Mouse (Mus musculus) kidney, postnatal 0 days (tissue): ENCODE measurements around the gene Isg15. TPM values are rescaled to one million over a fixed set of nuclear protein-coding genes. Genes with fewer than 3 reads are reported as not detected.
"Not testable (repeated sequence)": the region's sequence is repeated elsewhere in the genome, so short reads cannot be mapped to it uniquely, and the experiment has no call there.

Source experiments
- ATAC-seq: fragments of 200-750 bp; cut with Nextera tagmentation; replicated peaks from 2 replicates; pipeline ENCODE4 v1.8.0; 2017; ENCODE audit warnings: low read depth, moderate number of reproducible peaks, moderate TSS enrichment, moderate library complexity; ENCODE audit not compliant: low FRiP score
- DNase-seq: peaks from one replicate; pipeline ENCODE4 v3.0.0-alpha.2; 2016; ENCODE audit warnings: low spot score
- H3K27ac ChIP-seq: fragments of 300-500 bp; sonication (generic); 2 replicates; pipeline ENCODE4 v1.5.1; 2014; ENCODE audit warnings: mild to moderate bottlenecking
- H3K27me3 ChIP-seq: fragments of 300-500 bp; sonication (generic); 2 replicates; pipeline ENCODE4 v1.6.1; 2014; ENCODE audit warnings: low read length, mixed read lengths; ENCODE audit not compliant: insufficient read depth
- H3K36me3 ChIP-seq: fragments of 300-500 bp; sonication (generic); 2 replicates; pipeline ENCODE4 v1.6.1; 2014; ENCODE audit warnings: low read length, mixed read lengths; ENCODE audit not compliant: insufficient read depth
- H3K4me1 ChIP-seq: fragments of 300-500 bp; sonication (generic); replicated peaks from 2 replicates; pipeline ENCODE4 v1.6.1; 2014; ENCODE audit warnings: antibody characterized with exemption, low read length, mixed read lengths; ENCODE audit not compliant: insufficient read depth
- H3K4me2 ChIP-seq: fragments of 300-500 bp; sonication (generic); 2 replicates; pipeline ENCODE4 v1.6.1; 2014; ENCODE audit warnings: mild to moderate bottlenecking, low read length, moderate library complexity, mixed read lengths
- H3K4me3 ChIP-seq: fragments of 300-500 bp; sonication (generic); replicated peaks from 2 replicates; pipeline ENCODE4 v1.5.1; 2014; ENCODE audit warnings: low read depth, low read length
- H3K9ac ChIP-seq: fragments of 300-500 bp; sonication (generic); 2 replicates; pipeline ENCODE4 v1.6.1; 2014; ENCODE audit warnings: low read depth, low read length
- H3K9me3 ChIP-seq: fragments of 300-500 bp; sonication (generic); replicated peaks from 2 replicates; pipeline ENCODE4 v1.6.1; 2016; ENCODE audit warnings: low read length, inconsistent platforms, mixed read lengths
- CTCF ChIP-seq: IDR thresholded peaks from 2 replicates; pipeline ENCODE4 v1.5.1; 2016; ENCODE audit warnings: antibody characterized with exemption, low read depth, mild to moderate bottlenecking, moderate library complexity
- WGBS: fragments of 180-500 bp; shearing (Covaris S2); extraction: QIAGEN DNeasy Blood & Tissue Kit; methylation state at CpG from one replicate; pipeline ENCODE4 v1.1.7; 2014; 5-methylcytosine and 5-hydroxymethylcytosine counted together
- polyA plus RNA-seq: library from polyadenylated mRNA; unstranded; fragments of >200 nt; fragmentation: Nextera tagmentation; extraction: Ambion mirVana; gene quantifications from 2 replicates; pipeline ENCODE4 v1.2.1, GENCODE M21; 2015

Isg15 gene
- polyA plus RNA-seq, 1 experiment from 2014 or later = 20.6 TPM

DNA sequence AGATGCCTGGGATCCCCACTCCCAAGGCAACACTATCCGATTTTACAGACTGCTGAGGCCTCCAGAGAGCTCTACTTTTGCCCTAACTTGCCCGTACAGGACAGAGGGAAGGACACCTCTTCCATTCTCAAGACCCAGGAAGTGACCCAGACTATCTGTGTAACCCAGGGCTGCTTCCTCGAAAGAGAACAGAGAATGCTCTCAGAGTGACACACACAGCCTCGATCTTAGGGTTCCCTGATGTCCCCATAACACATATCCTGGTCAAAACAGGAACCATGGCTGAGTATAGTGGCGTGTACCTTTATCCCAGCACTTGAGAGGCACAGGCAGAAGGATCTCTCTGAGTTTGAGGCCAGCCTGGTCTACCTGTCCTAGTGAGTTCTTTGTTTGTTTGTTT is 16.9 kb downstream of the Isg15 start:
- no peak for TF ChIP-seq CTCF
- no peak overlapping the region for H3K4me3 ChIP-seq
- no peak overlapping the region for H3K9ac ChIP-seq
- DNase-seq (no peak), ATAC-seq (no peak)
- peaks cover 12% of the 10 kb centered on the region; the same call in 1 of the 2 replicates for H3K4me1 ChIP-seq
- peaks cover 26% of the 10 kb centered on the region; the same call in 1 of the 2 replicates for H3K36me3 ChIP-seq
- H3K9me3 ChIP-seq = no peaks in the 10 kb centered on the region
- H3K27ac ChIP-seq = no peak overlapping the region
- H3K4me2 ChIP-seq = no peak overlapping the region
- H3K27me3 ChIP-seq = no peaks in the 10 kb centered on the region
- 83% methylated on average over 5 of the region's 5 CpGs for WGBS

DNA sequence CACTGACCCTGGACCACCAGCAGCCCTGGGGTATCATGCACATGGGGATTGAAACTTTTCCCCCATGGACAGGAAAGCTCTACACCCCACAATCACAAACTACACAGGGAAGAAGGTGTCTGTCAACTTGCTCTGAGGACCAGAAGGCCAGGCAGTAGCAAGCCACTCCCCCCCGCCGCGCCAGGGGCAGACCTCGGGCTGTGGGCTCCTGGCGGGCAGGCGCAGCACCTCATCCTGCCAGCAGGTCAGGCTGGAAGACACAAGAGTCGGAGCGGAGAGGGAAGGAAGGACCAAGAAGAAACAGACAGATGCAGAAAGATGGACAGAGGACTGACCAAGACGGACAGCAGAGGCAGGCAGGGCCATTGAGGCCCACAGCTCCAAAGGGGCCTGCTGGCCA is 23.0 kb downstream of the Isg15 start:
- no peak for DNase-seq
- Histone ChIP-seq H3K27ac (no peak overlapping the region), H3K27me3 (no peaks in the 10 kb centered on the region), H3K4me1 (no peaks in the 10 kb centered on the region), H3K9ac (no peak overlapping the region), H3K36me3 (peaks cover 77% of the 10 kb centered on the region), H3K4me2 (no peak overlapping the region), H3K4me3 (no peak overlapping the region), H3K9me3 (no peaks in the 10 kb centered on the region)
- WGBS = 94% methylated on average over 9 of the region's 9 CpGs
- no peak for TF ChIP-seq CTCF
- no peak for ATAC-seq

DNA sequence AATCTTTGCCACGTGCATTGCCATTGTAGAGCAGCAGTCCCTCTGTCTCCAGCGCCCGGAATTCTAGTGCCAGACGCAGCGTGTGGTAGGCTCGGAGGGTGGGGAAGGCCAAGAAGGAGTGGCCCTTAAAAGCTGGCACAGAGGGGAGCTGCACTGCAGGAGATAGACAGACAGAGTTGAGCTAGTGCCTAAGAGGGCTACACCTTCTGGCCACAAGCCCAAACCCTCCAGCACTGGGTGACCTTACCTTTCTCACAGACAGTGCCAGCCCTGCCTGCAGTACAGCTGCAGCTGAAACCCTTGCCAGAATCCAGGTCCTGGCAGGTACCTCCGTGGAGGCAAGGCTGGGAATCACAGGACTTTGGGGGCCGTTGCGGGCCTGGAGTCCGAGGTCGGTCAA is 28.8 kb downstream of the Isg15 start:
- DNase-seq = no peak
- no peaks in the 10 kb centered on the region for H3K27me3 ChIP-seq
- no peak overlapping the region for H3K9ac ChIP-seq
- no peak overlapping the region for H3K27ac ChIP-seq
- WGBS = over 99% methylated on average over 11 of the region's 11 CpGs
- ATAC-seq = no peak
- peaks cover 96% of the 10 kb centered on the region for H3K36me3 ChIP-seq
- H3K4me1 ChIP-seq = no peaks in the 10 kb centered on the region
- no peak overlapping the region for H3K4me2 ChIP-seq
- no peak for TF ChIP-seq CTCF
- no peaks in the 10 kb centered on the region for H3K9me3 ChIP-seq
- no peak overlapping the region for H3K4me3 ChIP-seq

DNA sequence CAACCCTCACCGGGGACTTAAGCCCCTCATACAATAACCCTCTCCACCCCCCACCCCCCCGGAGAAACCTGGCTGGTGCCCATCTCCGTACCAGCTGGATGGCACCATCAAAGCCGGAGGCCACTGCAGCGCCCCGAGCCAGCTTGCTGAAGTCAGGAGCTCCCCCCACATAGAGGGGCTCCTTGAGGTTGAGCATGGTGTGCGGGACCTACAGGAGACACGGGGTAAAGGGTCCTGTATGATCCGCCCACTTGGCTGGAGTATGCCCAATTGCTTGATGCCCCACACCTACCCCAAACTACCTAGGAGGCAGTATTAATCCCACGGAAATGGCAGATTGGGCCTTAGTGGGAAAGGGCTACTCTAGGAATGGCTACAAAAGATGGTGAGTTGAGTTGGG is 31.5 kb downstream of the Isg15 start:
- no peak overlapping the region for H3K4me3 ChIP-seq
- no peak for DNase-seq
- no peaks in the 10 kb centered on the region for H3K9me3 ChIP-seq
- H3K36me3 ChIP-seq = peaks cover 85% of the 10 kb centered on the region
- no peak overlapping the region for H3K27ac ChIP-seq
- no peak for ATAC-seq
- 94% methylated on average over 10 of the region's 10 CpGs for WGBS
- TF ChIP-seq CTCF = no peak
- no peak overlapping the region for H3K4me2 ChIP-seq
- no peaks in the 10 kb centered on the region for H3K4me1 ChIP-seq
- H3K27me3 ChIP-seq = no peaks in the 10 kb centered on the region
- no peak overlapping the region for H3K9ac ChIP-seq

DNA sequence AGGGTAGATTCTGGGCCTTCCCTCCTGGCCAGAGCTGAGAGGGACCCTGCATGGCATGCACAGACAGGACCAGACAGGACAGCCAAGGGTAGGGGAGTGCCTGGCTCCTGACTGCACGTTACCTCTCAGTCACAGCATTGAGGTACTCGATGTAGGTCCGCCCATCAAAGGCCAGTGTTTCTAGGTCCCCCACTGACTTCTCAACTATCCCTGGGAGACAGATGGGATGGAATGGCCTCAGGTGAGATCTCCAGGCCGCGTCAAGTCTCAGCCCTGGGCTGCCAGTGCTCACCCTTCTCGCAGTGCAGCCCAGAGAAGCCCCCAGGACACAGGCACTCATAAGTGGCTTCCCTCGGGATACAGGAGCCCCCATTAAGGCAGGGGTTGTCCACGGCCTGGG is 32.0 kb downstream of the Isg15 start:
- H3K36me3 ChIP-seq = peaks cover 84% of the 10 kb centered on the region
- H3K9me3 ChIP-seq = no peaks in the 10 kb centered on the region
- H3K9ac ChIP-seq = no peak overlapping the region
- no peak overlapping the region for H3K27ac ChIP-seq
- H3K4me3 ChIP-seq = no peak overlapping the region
- H3K4me1 ChIP-seq = no peaks in the 10 kb centered on the region
- WGBS = 94% methylated on average over 8 of the region's 8 CpGs
- H3K4me2 ChIP-seq = no peak overlapping the region
- DNase-seq (no peak), ATAC-seq (no peak)
- no peaks in the 10 kb centered on the region for H3K27me3 ChIP-seq
- TF ChIP-seq CTCF = no peak

DNA sequence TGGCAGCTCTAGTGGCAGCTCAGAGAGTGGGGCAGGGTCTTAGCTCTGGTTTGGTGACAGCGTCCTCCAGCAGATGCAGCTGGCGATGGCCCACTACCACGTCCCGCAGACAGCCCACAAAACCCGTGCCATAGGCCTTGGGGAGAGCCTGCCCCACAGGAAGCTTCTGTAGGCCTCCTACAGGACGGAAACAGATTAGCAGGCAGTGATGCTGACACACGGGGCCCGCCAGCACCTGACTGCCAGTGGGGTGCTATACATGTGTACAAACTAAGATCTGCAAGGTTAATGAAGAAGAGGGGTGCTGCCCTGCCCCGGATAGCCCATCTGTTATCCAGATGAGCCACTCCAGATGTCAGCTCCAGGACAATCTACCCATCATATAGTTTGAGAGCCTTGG is 34.1 kb downstream of the Isg15 start:
- no peak overlapping the region for H3K9ac ChIP-seq
- WGBS = 85% methylated on average over 9 of the region's 9 CpGs
- no peaks in the 10 kb centered on the region for H3K27me3 ChIP-seq
- no peak for DNase-seq
- no peak overlapping the region for H3K4me3 ChIP-seq
- H3K4me2 ChIP-seq = no peak overlapping the region
- peak; percentile 29; the same call in 1 of the 2 replicates for TF ChIP-seq CTCF
- no peak for ATAC-seq
- H3K9me3 ChIP-seq = 0 out of 2 replicates have a peak, but pooled peaks cover 6% of the 10 kb centered on the region
- H3K27ac ChIP-seq = no peak overlapping the region
- H3K36me3 ChIP-seq = peaks cover 75% of the 10 kb centered on the region
- H3K4me1 ChIP-seq = no peaks in the 10 kb centered on the region

DNA sequence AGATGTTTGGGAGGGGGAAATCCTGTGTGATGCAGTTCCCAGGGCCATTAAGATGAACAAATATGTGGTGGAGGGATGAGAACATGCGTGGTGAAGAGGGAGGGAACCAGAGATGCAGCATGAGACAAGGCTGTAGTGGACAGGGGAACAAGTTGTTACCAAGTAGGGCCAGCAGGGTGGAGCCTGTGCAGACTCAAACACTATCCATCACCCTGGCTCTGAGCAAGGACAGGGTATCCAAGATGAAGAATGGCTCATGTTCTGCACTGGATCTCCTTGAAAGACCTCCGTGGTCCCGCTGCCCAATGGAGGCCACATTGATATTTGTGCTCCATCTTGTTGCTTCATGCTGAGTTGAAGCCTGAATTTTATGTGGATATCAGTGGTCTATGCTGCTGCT is 45.8 kb downstream of the Isg15 start:
- DNase-seq = no peak

DNA sequence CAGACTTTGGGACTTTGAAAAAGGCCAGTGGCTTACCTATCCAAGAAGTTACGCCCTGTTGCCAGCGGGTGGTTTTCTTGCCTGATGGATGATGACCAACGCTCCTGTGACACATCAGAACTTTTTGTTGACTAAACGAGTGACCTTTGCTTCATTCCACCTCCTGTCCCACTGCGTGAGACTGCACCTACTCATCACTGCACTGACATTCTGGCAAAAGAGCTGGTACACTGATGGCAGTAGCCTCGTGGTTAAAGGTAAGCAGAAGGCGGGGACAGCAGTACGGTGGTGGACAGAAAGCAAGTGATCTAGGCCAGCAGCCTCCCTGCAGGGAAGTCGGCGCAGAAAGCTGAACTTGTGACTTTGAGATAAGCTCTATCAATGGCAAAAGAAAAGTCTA is 49.7 kb downstream of the Isg15 start:
- WGBS = 82% methylated on average over 10 of the region's 10 CpGs
- not testable (repeated sequence) for ATAC-seq, H3K27me3 ChIP-seq, DNase-seq, H3K4me1 ChIP-seq, H3K4me2 ChIP-seq, H3K4me3 ChIP-seq, H3K9me3 ChIP-seq, H3K9ac ChIP-seq, H3K27ac ChIP-seq, H3K36me3 ChIP-seq

More for the DNA sequence above, 45.8 kb downstream of the Isg15 start:
- Histone ChIP-seq H3K27me3 (no peaks in the 10 kb centered on the region), H3K9me3 (no peaks in the 10 kb centered on the region; the same call in 1 of the 2 replicates), H3K4me2 (no peak overlapping the region), H3K27ac (no peak overlapping the region), H3K36me3 (no peaks in the 10 kb centered on the region), H3K4me3 (no peak overlapping the region), H3K9ac (no peak overlapping the region), H3K4me1 (no peaks in the 10 kb centered on the region)
- 97% methylated on average over 3 of the region's 3 CpGs for WGBS
- no peak for ATAC-seq
- no peak for TF ChIP-seq CTCF
